Mouse (Mus musculus) ES-E14 (cell line): Measurements from ENCODE around the gene Gm45717. TPM values are rescaled to one million over a fixed set of nuclear protein-coding genes. Genes with fewer than 3 reads are reported as not detected.

Experiments used
- DNase-seq: peaks from one replicate; pipeline ENCODE4 v3.0.0-alpha.2; 2013; ENCODE audit warnings: low read depth, low spot score
- H3K27ac ChIP-seq: 2 replicates; pipeline ENCODE4 v1.5.1; 2012; ENCODE audit warnings: low read depth, mild to moderate bottlenecking, low read length, moderate library complexity, mixed read lengths; ENCODE audit not compliant: poor library complexity, insufficient read depth, severe bottlenecking
- H3K36me3 ChIP-seq: 2 replicates; pipeline ENCODE4 v1.6.1; 2012; ENCODE audit warnings: mild to moderate bottlenecking, low read length, moderate library complexity, mixed read lengths; ENCODE audit not compliant: control insufficient read depth, poor library complexity, insufficient read depth, severe bottlenecking
- H3K4me1 ChIP-seq, 2 experiments: fragments of 150-350 bp in 1 of 2; sonication (generic) in 1 of 2; 2 replicates each; pipeline ENCODE4 v1.6.1; 2012; ENCODE audit warnings: low read length in 2 of 2, mild to moderate bottlenecking in 1 of 2, mixed read lengths in 1 of 2; ENCODE audit not compliant: control insufficient read depth in 2 of 2, insufficient read depth in 2 of 2, poor library complexity in 1 of 2
- H3K4me3 ChIP-seq, 2 experiments: fragments of 150-350 bp in 1 of 2; sonication (generic) in 1 of 2; 2 replicates each; pipeline ENCODE4 v1.5.1; 2012; ENCODE audit warnings: low read length in 2 of 2, low read depth in 1 of 2, mild to moderate bottlenecking in 1 of 2, mixed read lengths in 1 of 2; ENCODE audit not compliant: insufficient read depth in 1 of 2, poor library complexity in 1 of 2, severe bottlenecking in 1 of 2
- H3K9ac ChIP-seq: 2 replicates; pipeline ENCODE4 v1.6.1; 2012; ENCODE audit warnings: low read depth, mild to moderate bottlenecking, low read length, mixed read lengths; ENCODE audit not compliant: poor library complexity, insufficient read depth, severe bottlenecking
- H3K9me3 ChIP-seq: fragments of 150-350 bp; sonication (generic); 2 replicates; pipeline ENCODE4 v1.6.1; 2012; ENCODE audit warnings: low read depth, mild to moderate bottlenecking, low read length; ENCODE audit not compliant: control insufficient read depth, insufficient read depth
- CHD2 ChIP-seq: IDR thresholded peaks from 2 replicates; pipeline ENCODE4 v1.6.1; 2014; ENCODE audit warnings: mild to moderate bottlenecking, low read depth, low read length, inconsistent platforms
- HCFC1 ChIP-seq: IDR thresholded peaks from 2 replicates; pipeline ENCODE4 v1.6.1; 2012; ENCODE audit warnings: low read length, inconsistent platforms, borderline replicate concordance; ENCODE audit not compliant: insufficient read depth
- MAFK ChIP-seq: IDR thresholded peaks from 2 replicates; pipeline ENCODE4 v1.6.1; 2014; ENCODE audit warnings: mild to moderate bottlenecking, low read depth, low read length, inconsistent platforms; ENCODE audit not compliant: insufficient read depth
- ZC3H11A ChIP-seq: IDR thresholded peaks from 2 replicates; pipeline ENCODE4 v1.6.1; 2012; ENCODE audit warnings: low read depth, mild to moderate bottlenecking, inconsistent platforms, low read length, borderline replicate concordance
- ZNF384 ChIP-seq: IDR thresholded peaks from 2 replicates; pipeline ENCODE4 v1.6.1; 2012; ENCODE audit warnings: low read depth, low read length, inconsistent platforms
- in situ Hi-C, 2 experiments: fragments of 600-800 bp; cut with MboI; formaldehyde crosslinking; loops; one replicate each; pipeline ENCODE4 v1.15.1; 2025; ENCODE audit warnings: low sequenced_read_pairs in 2 of 2, inconsistent platforms in 1 of 2; ENCODE audit not compliant: unreplicated experiment in 2 of 2
- total RNA-seq: library from RNA; depleted of rRNA; stranded (reverse); fragments of 300-350 nt; gene quantifications from 2 replicates; pipeline ENCODE4 v1.2.3, GENCODE M21; 2012

Gm45717 gene
- total RNA-seq, 1 experiment = not detected

DNA sequence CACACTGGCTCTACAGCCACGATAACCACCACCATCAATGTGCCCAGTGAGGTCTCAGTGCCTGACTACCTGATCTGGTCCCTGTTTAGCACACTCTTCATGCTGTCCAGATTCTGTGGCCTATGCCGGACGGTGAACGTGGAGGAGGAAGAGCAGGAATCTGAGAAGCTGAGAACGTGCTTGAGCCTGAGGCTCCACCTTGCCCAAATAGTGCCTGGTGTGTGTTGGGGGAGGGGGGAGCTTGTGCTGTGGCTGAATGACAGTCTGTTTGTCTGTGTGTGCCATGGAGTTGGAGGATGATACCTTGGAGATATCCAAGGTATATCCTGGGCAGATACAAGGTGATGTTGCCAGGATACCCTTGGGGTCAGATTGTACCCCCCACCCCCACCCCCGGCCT is 34.4 kb upstream of the Gm45717 start:
- in situ Hi-C loops = no loop called here
- Histone ChIP-seq H3K4me3 (no peak overlapping the region; a peak in 1 of 4 replicates), H3K36me3 (no peaks in the 10 kb centered on the region), H3K4me1 (peaks cover 7 to 33% of the 10 kb centered on the region in 2 experiments), H3K9ac (0 out of 2 replicates have a peak overlapping the region, but pooled peaks have one; percentile 9), H3K9me3 (no peaks in the 10 kb centered on the region), H3K27ac (no peak overlapping the region; the same call in 1 of the 2 replicates)
- no peak for DNase-seq
- TF ChIP-seq CHD2 (no peak), ZC3H11A (no peak), HCFC1 (no peak), ZNF384 (no peak), MAFK (no peak)

- DNase-seq = no peak
- TF ChIP-seq ZNF384 (no peak), MAFK (no peak), HCFC1 (no peak), ZC3H11A (no peak), CHD2 (no peak)
- Histone ChIP-seq H3K9me3 (no peaks in the 10 kb centered on the region), H3K36me3 (no peaks in the 10 kb centered on the region), H3K4me1 (peaks cover 7 to 33% of the 10 kb centered on the region in 2 experiments), H3K27ac (0 out of 2 replicates have a peak overlapping the region, but pooled peaks have one; percentile 16), H3K9ac (no peak overlapping the region), H3K4me3 (no peak overlapping the region)
- in situ Hi-C loops = no loop called here
Measured at GRCm38 (mm10) chr7:140989022-140989421, 33.3 kb upstream of the Gm45717 start.

GRCm38 (mm10) chr7:140987182-140988138 is 31.7 kb upstream of the Gm45717 start:
- DNase-seq = no peak

DNA sequence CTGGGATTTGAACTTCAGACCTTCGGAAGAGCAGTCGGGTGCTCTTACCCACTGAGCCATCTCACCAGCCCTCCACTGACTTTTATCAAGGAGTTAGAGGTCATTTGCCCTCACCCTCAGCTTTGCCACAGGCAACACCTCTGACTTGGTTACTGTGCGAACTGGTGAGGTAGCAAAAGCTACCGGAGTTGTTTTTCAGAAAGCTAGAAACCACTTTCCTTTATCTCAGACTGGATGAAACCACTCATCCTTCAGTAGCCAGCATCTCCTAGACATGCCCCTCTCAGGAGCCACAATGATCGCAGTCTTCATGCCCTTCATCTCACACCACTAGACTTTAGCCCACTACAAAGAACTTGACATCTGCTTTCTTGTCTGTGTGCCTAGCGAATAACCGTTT is 27.2 kb upstream of the Gm45717 start:
- Histone ChIP-seq H3K9me3 (no peaks in the 10 kb centered on the region), H3K4me1 (peaks cover 0 to 10% of the 10 kb centered on the region in 2 experiments; a peak in 3 of 4 replicates), H3K36me3 (no peaks in the 10 kb centered on the region), H3K4me3 (no peak overlapping the region), H3K27ac (no peak overlapping the region), H3K9ac (no peak overlapping the region)
- DNase-seq = no peak
- in situ Hi-C loops = no loop called here
- TF ChIP-seq MAFK (no peak), HCFC1 (no peak), CHD2 (no peak), ZNF384 (no peak), ZC3H11A (no peak)

More at GRCm38 (mm10) chr7:140987182-140988138, 31.7 kb upstream of the Gm45717 start:
- TF ChIP-seq ZNF384 = no peak
- TF ChIP-seq HCFC1 = no peak
- no peak for TF ChIP-seq ZC3H11A
- no peak for TF ChIP-seq MAFK
- no peak for TF ChIP-seq CHD2
- in situ Hi-C loops = no loop called here
- H3K36me3 ChIP-seq = no peaks in the 10 kb centered on the region
- no peak overlapping the region for H3K27ac ChIP-seq
- H3K4me1 ChIP-seq = peaks cover 7 to 37% of the 10 kb centered on the region in 2 experiments
- no peaks in the 10 kb centered on the region for H3K9me3 ChIP-seq
- H3K9ac ChIP-seq = no peak overlapping the region
- no peak overlapping the region for H3K4me3 ChIP-seq
